Comparison of ENCODE assay signal across 15 mouse cellular contexts in genomic region chr6:29620840-29621543, GRCm38 (mm10). TPM values are rescaled to one million over a fixed set of nuclear protein-coding genes. Genes with fewer than 3 reads are reported as not detected.
DNase-seq lines count a peak whose midpoint lies in the region; ATAC-seq and TF ChIP-seq lines count a peak whose summit lies in the region.
"Had no signal": no experiment of that assay in that cellular context is flagged by ENCODE, and none has a peak within 500 bp of the region (broad histone marks: within the 10 kb centered on the region; RNA-seq: fewer than 3 reads in every experiment).

No protein-coding gene starts in this region.

- no peaks in the 10 kb centered on the region for H3K27me3 ChIP-seq in liver, adult 2 months (ENCODE audit: control insufficient read depth, insufficient read depth, low read length)
- H3K27me3 ChIP-seq in lung, embryonic 15.5 days = no peaks in the 10 kb centered on the region
- no peaks in the 10 kb centered on the region for H3K27me3 ChIP-seq in stomach, postnatal 0 days (ENCODE audit: control insufficient read depth, insufficient read depth, low read length)
- H3K27me3 ChIP-seq: embryonic facial prominence, embryonic 15.5 days; limb, embryonic 13.5 days had no signal

- DNase-seq in liver, adult 2 months (ENCODE audit: extremely low read depth, low read depth, low spot score) = peak; percentile 10
- no peak for DNase-seq in liver
- peak; percentile 18 for DNase-seq in brain, embryonic 14.5 days (ENCODE audit: low read depth)
- DNase-seq in stomach, postnatal 0 days (ENCODE audit: low spot score) = no peak
- DNase-seq in adrenal gland, postnatal 25 days = no peak
- no peak for DNase-seq in kidney, postnatal 25 days
- no peak for DNase-seq in gastrocnemius, adult 18-20 months (ENCODE audit: low spot score)
- DNase-seq: cerebellum, adult 11 months; gastrocnemius, adult 2 months; heart, adult 2 months had no signal

- TF ChIP-seq POLR2A in liver, adult 2 months (IDR thresholded peaks at IDR 0.05; ENCODE audit: extremely low read depth, insufficient read depth, low read length) = no peak
- no peak for TF ChIP-seq POLR2A in brain, embryonic 14.5 days (IDR thresholded peaks at IDR 0.05; ENCODE audit: borderline replicate concordance, extremely low read depth, insufficient read depth, insufficient read length, poor library complexity, severe bottlenecking)

- no peaks in the 10 kb centered on the region for H3K79me2 ChIP-seq in liver, adult 2 months (ENCODE audit: control insufficient read depth, insufficient read depth, low read length)

- no peak for TF ChIP-seq CTCF in liver, adult 2 months (IDR thresholded peaks at IDR 0.05; ENCODE audit: low read depth, low read length)
- TF ChIP-seq CTCF in brain, embryonic 14.5 days (IDR thresholded peaks at IDR 0.05; ENCODE audit: borderline replicate concordance, extremely low read depth, insufficient read depth, insufficient read length) = no peak
- no peak for TF ChIP-seq CTCF in stomach, postnatal 0 days (IDR thresholded peaks at IDR 0.05; ENCODE audit: low read depth)

- H3K4me2 ChIP-seq in lung, embryonic 15.5 days = peak overlapping the region; percentile 23
- H3K4me2 ChIP-seq in stomach, postnatal 0 days (replicated peaks; ENCODE audit: low read depth) = peak overlapping the region; percentile 2
- H3K4me2 ChIP-seq: embryonic facial prominence, embryonic 15.5 days; forebrain, embryonic 13.5 days; hindbrain, embryonic 15.5 days; limb, embryonic 13.5 days had no signal

- no peak for TF ChIP-seq EP300 in stomach, postnatal 0 days (optimal IDR thresholded peaks at IDR 0.05)

- no peak overlapping the region for H3K27ac ChIP-seq in liver, adult 2 months (replicated peaks; ENCODE audit: insufficient read depth, low read depth, low read length)
- H3K27ac ChIP-seq in lung, embryonic 15.5 days = peak overlapping the region; percentile 51; the same call in 1 of the 2 replicates
- H3K27ac ChIP-seq in stomach, postnatal 0 days (replicated peaks) = no peak overlapping the region
- H3K27ac ChIP-seq: embryonic facial prominence, embryonic 15.5 days; forebrain, embryonic 13.5 days; gastrocnemius, adult 2 months; heart, adult 2 months; hindbrain, embryonic 15.5 days; limb, embryonic 13.5 days had no signal

- ATAC-seq in lung, embryonic 15.5 days (ENCODE audit: borderline replicate concordance, extremely low read depth, low FRiP score, low TSS enrichment) = peak; percentile 52; the same call in 1 of the 2 replicates
- no peak; the same call in 1 of the 2 replicates for ATAC-seq in stomach, postnatal 0 days (ENCODE audit: low FRiP score, low TSS enrichment)
- ATAC-seq: forebrain, embryonic 13.5 days had no signal

- H3K36me3 ChIP-seq in liver, adult 2 months (ENCODE audit: control insufficient read depth, insufficient read depth, low read length) = no peaks in the 10 kb centered on the region
- H3K36me3 ChIP-seq in lung, embryonic 15.5 days = no peaks in the 10 kb centered on the region
- H3K36me3 ChIP-seq in stomach, postnatal 0 days (ENCODE audit: control insufficient read depth, insufficient read depth, low read length) = no peaks in the 10 kb centered on the region
- H3K36me3 ChIP-seq: embryonic facial prominence, embryonic 15.5 days; hindbrain, embryonic 15.5 days; limb, embryonic 13.5 days had no signal

- no peaks in the 10 kb centered on the region for H3K4me1 ChIP-seq in liver, adult 2 months (ENCODE audit: control insufficient read depth, insufficient read depth, low read length)
- H3K4me1 ChIP-seq in lung, embryonic 15.5 days = no peaks in the 10 kb centered on the region
- no peaks in the 10 kb centered on the region for H3K4me1 ChIP-seq in stomach, postnatal 0 days (replicated peaks; ENCODE audit: control insufficient read depth, insufficient read depth)
- H3K4me1 ChIP-seq: embryonic facial prominence, embryonic 15.5 days; forebrain, embryonic 13.5 days; hindbrain, embryonic 15.5 days; limb, embryonic 13.5 days had no signal

- H3K4me3 ChIP-seq in liver, adult 2 months (ENCODE audit: insufficient read depth, low read depth, low read length) = no peak overlapping the region
- H3K4me3 ChIP-seq in lung, embryonic 15.5 days = 0 out of 2 replicates have a peak overlapping the region, but pooled peaks have one; percentile 2
- no peak overlapping the region for H3K4me3 ChIP-seq in stomach, postnatal 0 days (ENCODE audit: low read depth, low read length)
- H3K4me3 ChIP-seq: embryonic facial prominence, embryonic 15.5 days; forebrain, embryonic 13.5 days; gastrocnemius, adult 2 months; heart, adult 2 months; hindbrain, embryonic 15.5 days; limb, embryonic 13.5 days had no signal

- no peak overlapping the region for H3K9ac ChIP-seq in liver, adult 2 months (ENCODE audit: low read depth, low read length)
- H3K9ac ChIP-seq in lung, embryonic 15.5 days = no peak overlapping the region
- no peak overlapping the region for H3K9ac ChIP-seq in stomach, postnatal 0 days (ENCODE audit: low read length)
- H3K9ac ChIP-seq: embryonic facial prominence, embryonic 15.5 days; forebrain, embryonic 13.5 days; hindbrain, embryonic 15.5 days; limb, embryonic 13.5 days had no signal

- WGBS in liver, adult 2 months = 51% methylated on average over 17 of the region's 17 CpGs
- 48% methylated on average over 17 of the region's 17 CpGs for WGBS in lung, embryonic 15.5 days
- WGBS in stomach, postnatal 0 days = 46% methylated on average over 17 of the region's 17 CpGs

- no peaks in the 10 kb centered on the region for H3K9me3 ChIP-seq in lung, embryonic 15.5 days
- no peaks in the 10 kb centered on the region for H3K9me3 ChIP-seq in stomach, postnatal 0 days (ENCODE audit: control insufficient read depth, low read length)
- H3K9me3 ChIP-seq: embryonic facial prominence, embryonic 15.5 days; forebrain, embryonic 13.5 days; hindbrain, embryonic 15.5 days had no signal

RNA-seq across cellular contexts. Expression of gene Tnpo3, which starts 11.3 kb away (rescaled TPM):
- total RNA-seq in liver, adult 2 months (2014; rRNA removed) = 26.8 and 31.5 TPM in 2 replicates
- polyA plus RNA-seq in liver, adult 2 months (2012; rRNA removed) = 33.3 and 34.7 TPM in 2 replicates
- 75.1 and 76.8 TPM in 2 replicates for polyA plus RNA-seq in brain, embryonic 14.5 days (2012; rRNA removed)
- 81.8 and 83.2 TPM in 2 replicates for polyA plus RNA-seq in lung, embryonic 15.5 days (2015; fragmentation: Nextera tagmentation; extraction: Ambion mirVana)
- polyA plus RNA-seq in stomach, postnatal 0 days (2015; fragmentation: Nextera tagmentation; extraction: Ambion mirVana) = 33.3 and 33.8 TPM in 2 replicates
- total RNA-seq in adrenal gland, postnatal 25 days (2021) = 60.6 and 60.9 TPM in 2 replicates
- 10 to 100 TPM; 31.3 to 36.0 TPM for total RNA-seq in gastrocnemius, adult 18-20 months (2021)

Comparison
In these comparisons a context has a peak if more than half of its experiments do, and no peak if none do; other contexts are left out.
1. DNase-seq: peak in liver, adult 2 months (single experiment) and brain, embryonic 14.5 days (single experiment); none in liver (single experiment), stomach, postnatal 0 days (single experiment), adrenal gland, postnatal 25 days (single experiment), kidney, postnatal 25 days (0 of 2) and gastrocnemius, adult 18-20 months (single experiment).